Mouse (Mus musculus) heart, embryonic 15.5 days (tissue): Measurements from ENCODE around the gene Hsp90b1. TPM values are rescaled to one million over a fixed set of nuclear protein-coding genes. Genes with fewer than 3 reads are reported as not detected.

Source experiments
- microRNA-seq: library from miRNA; unstranded; fragments of <30 nt; microRNA quantifications from one replicate; pipeline ENCODE4, GENCODE M21; 2016
- polyA plus RNA-seq: library from polyadenylated mRNA; unstranded; fragments of >200 nt; fragmentation: Nextera tagmentation; extraction: Ambion mirVana; gene quantifications from 2 replicates; pipeline ENCODE4 v1.2.1, GENCODE M21; 2015

The Hsp90b1 gene
- polyA plus RNA-seq, 1 experiment from 2014 or later, result 398 TPM

Small RNA genes lying within 50 kb of the gene (microRNA-seq; reads per million reads assigned to microRNA genes)
- 1.7 reads per million for gene Gm25745

Other genes starting within 250 kb of the Hsp90b1 start
- gene Syn3, start 206.6 kb downstream of the Hsp90b1 start, polyA plus RNA-seq, result 0.82 and 1.4 TPM in 2 replicates
- gene Ttc41, start 302 bp upstream of the Hsp90b1 start, polyA plus RNA-seq, result 1.4 and 1.7 TPM in 2 replicates
- gene Gm49358, start 58.5 kb upstream of the Hsp90b1 start, polyA plus RNA-seq, result not detected in 2 replicates
- 3.2 and 3.4 TPM in 2 replicates for gene Nt5dc3, start 73.5 kb upstream of the Hsp90b1 start, polyA plus RNA-seq